In genomic region chr16:94555346-94555745, GRCm38 (mm10) we compare ENCODE assay signal across 25 mouse cellular contexts.
"Had no signal": no experiment of that assay in that cellular context is flagged by ENCODE, and none has a peak within 500 bp of the region (broad histone marks: within the 10 kb centered on the region; RNA-seq: fewer than 3 reads in every experiment).

No protein-coding gene starts in this region.

- H3K9ac ChIP-seq: heart, embryonic 13.5 days; heart, embryonic 15.5 days; hindbrain, embryonic 13.5 days; hindbrain, embryonic 15.5 days; limb, embryonic 12.5 days; liver, embryonic 13.5 days; liver, embryonic 15.5 days had no signal

- H3K36me3 ChIP-seq: heart, embryonic 13.5 days; heart, embryonic 15.5 days; hindbrain, embryonic 13.5 days; hindbrain, embryonic 15.5 days; limb, embryonic 10.5 days; limb, embryonic 12.5 days; liver, embryonic 13.5 days; liver, embryonic 15.5 days had no signal

- DNase-seq: gastrocnemius, adult 2 months; gastrocnemius, postnatal 10 days; gastrocnemius, postnatal 25 days; heart, adult 18-20 months; heart, postnatal 14 days; heart, postnatal 36 days; kidney, adult 11 months; kidney, adult 2 months; kidney, postnatal 14 days; kidney, postnatal 36 days; layer of hippocampus, adult 9-11 months; layer of hippocampus, postnatal 36 days; liver; liver, embryonic 13.5 days had no signal

- H3K4me1 ChIP-seq: hindbrain, embryonic 13.5 days; hindbrain, embryonic 15.5 days had no signal

- ATAC-seq: hindbrain, postnatal 0 days; intestine, embryonic 16.5 days had no signal

- H3K4me3 ChIP-seq: gastrocnemius, adult 2 months; heart, embryonic 13.5 days; heart, embryonic 15.5 days; hindbrain, embryonic 13.5 days; hindbrain, embryonic 15.5 days; limb, embryonic 10.5 days; limb, embryonic 12.5 days; liver, embryonic 13.5 days; liver, embryonic 15.5 days had no signal

- H3K9me3 ChIP-seq: heart, embryonic 13.5 days; heart, embryonic 15.5 days; hindbrain, embryonic 13.5 days; hindbrain, embryonic 15.5 days; limb, embryonic 10.5 days; limb, embryonic 12.5 days; liver, embryonic 13.5 days; liver, embryonic 15.5 days had no signal

- H3K27ac ChIP-seq: gastrocnemius, adult 2 months; heart, embryonic 13.5 days; heart, embryonic 15.5 days; hindbrain, embryonic 13.5 days; hindbrain, embryonic 15.5 days; hindbrain, postnatal 0 days; limb, embryonic 10.5 days; limb, embryonic 12.5 days; liver, embryonic 13.5 days; liver, embryonic 15.5 days had no signal

- H3K4me2 ChIP-seq: heart, embryonic 11.5 days; heart, embryonic 13.5 days; heart, embryonic 15.5 days; hindbrain, embryonic 13.5 days; hindbrain, embryonic 15.5 days; limb, embryonic 12.5 days; liver, embryonic 11.5 days; liver, embryonic 13.5 days; liver, embryonic 15.5 days had no signal

- H3K27me3 ChIP-seq: heart, embryonic 13.5 days; heart, embryonic 15.5 days; hindbrain, embryonic 13.5 days; hindbrain, embryonic 15.5 days; limb, embryonic 12.5 days; liver, embryonic 13.5 days had no signal
